Mouse (Mus musculus): ENCODE measurements around the gene Zbtb38.

DNA sequence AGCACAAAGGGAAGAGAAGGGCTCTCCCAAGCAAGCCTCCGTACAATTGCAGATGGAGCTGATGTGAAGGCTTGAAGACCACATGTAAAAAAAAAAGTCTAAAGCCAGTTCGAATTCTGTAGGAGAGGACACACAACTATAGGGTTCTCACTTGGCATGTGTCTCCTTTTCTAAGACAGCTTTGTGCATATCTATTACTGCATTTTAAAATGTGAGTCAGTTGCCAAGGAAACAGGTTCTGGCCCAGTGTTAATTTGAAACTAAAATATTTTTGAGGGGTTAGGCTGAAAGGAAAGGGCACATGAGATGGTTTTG, 22.4 kb downstream of the Zbtb38 start:
- TF ChIP-seq TAL1 (IDR thresholded peaks at IDR 0.05; ENCODE audit: low read length) (no peak), GATA1 (IDR thresholded peaks at IDR 0.05; ENCODE audit: low read length) (no peak)
